Mouse (Mus musculus): Measurements from ENCODE around the gene Olfr149. TPM values are rescaled to one million over a fixed set of nuclear protein-coding genes. Genes with fewer than 3 reads are reported as not detected.

The Olfr149 gene
- not detected in 2 replicates for polyA plus RNA-seq (2021; fragmentation: Nextera tagmentation)
- long read RNA-seq, experiment 1, result 0 reads
- long read RNA-seq, experiment 2, result 0 reads

DNA sequence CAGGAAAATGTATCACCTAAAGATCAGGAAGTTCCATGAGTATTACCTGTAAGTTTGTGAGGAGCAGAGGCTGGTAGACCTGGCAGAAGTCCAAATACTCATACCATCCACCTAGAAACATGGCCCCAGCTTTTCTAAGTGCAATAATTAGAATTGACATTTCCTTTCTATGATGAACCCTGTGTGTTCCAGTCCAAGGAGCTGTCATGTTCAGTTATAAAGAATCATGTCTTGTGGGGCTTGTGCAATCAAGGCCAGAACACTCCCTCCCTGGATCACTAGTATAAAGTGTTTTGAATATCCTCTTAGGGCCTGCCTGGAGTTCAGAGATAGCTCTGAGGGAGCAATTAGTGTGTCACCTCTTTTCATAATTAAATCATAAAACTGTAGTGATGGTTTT, at the start of gene Olfr149:
Gene Olfr149, minus strand, starts transcription at position 101 of the 400 bp plus-strand sequence.

GRCm38 (mm10) chr9:39745949-39746348, 39.0 kb upstream of the Olfr149 start, which contains the start of gene Olfr967:
Gene Olfr967, plus strand, starts transcription at chr9:39746249.

GRCm38 (mm10) chr9:39730678-39731077, 23.8 kb upstream of the Olfr149 start, which contains the start of gene Olfr150:
Gene Olfr150, plus strand, starts transcription at chr9:39730978.

DNA sequence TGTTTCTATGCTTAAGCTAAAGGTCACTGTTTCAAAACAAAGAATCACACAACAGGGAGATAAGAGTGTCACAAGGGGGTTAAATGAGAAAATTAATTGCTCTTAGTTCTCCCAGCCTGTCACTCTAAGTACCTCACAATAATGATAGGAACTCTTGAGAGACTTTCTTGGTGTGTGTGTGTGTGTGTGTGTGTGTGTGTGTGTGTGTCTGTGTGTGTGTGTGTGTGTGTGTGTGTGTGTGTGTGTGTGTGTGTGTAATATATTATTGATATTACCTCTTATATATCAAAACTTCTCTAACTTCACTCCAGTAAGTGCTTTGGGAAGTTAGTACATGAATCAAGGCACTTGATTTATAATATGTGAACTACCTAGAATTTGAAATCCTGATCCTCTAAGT, 4.1 kb upstream of the Olfr149 start, which contains the start of gene Olfr965:
Gene Olfr965, plus strand, starts transcription at position 301 of the 400 bp plus-strand sequence.

GRCm38 (mm10) chr9:39666905-39667304, 40.0 kb downstream of the Olfr149 start, which contains the start of gene Olfr963:
Gene Olfr963, plus strand, starts transcription at chr9:39667205.

Other genes with a start within 250 kb of the Olfr149 start
- not detected in 2 replicates for gene Olfr955, start 235.2 kb downstream of the Olfr149 start, polyA plus RNA-seq (2021; fragmentation: Nextera tagmentation)
- not detected in 2 replicates for gene Olfr44, start 213.1 kb downstream of the Olfr149 start, polyA plus RNA-seq (2021; fragmentation: Nextera tagmentation)
- gene Olfr957, start 191.3 kb downstream of the Olfr149 start, polyA plus RNA-seq (2021; fragmentation: Nextera tagmentation), result not detected in 2 replicates
- not detected in 2 replicates for gene Olfr958, start 153.1 kb downstream of the Olfr149 start, polyA plus RNA-seq (2021; fragmentation: Nextera tagmentation)
- gene Olfr959, start 131.5 kb downstream of the Olfr149 start, polyA plus RNA-seq (2021; fragmentation: Nextera tagmentation), result not detected in 2 replicates
- 1.6 and 3.6 TPM in 2 replicates for gene AW551984, start 102.7 kb downstream of the Olfr149 start, polyA plus RNA-seq (2021; fragmentation: Nextera tagmentation)
- not detected in 2 replicates for gene Olfr148, start 96.5 kb downstream of the Olfr149 start, polyA plus RNA-seq (2021; fragmentation: Nextera tagmentation)
- gene Olfr960, start 85.7 kb downstream of the Olfr149 start, polyA plus RNA-seq (2021; fragmentation: Nextera tagmentation), result not detected in 2 replicates
- not detected in 2 replicates for gene Olfr961, start 62.0 kb downstream of the Olfr149 start, polyA plus RNA-seq (2021; fragmentation: Nextera tagmentation)
- not detected in 2 replicates for gene Olfr963, start 39.9 kb downstream of the Olfr149 start, polyA plus RNA-seq (2021; fragmentation: Nextera tagmentation)
- not detected in 2 replicates for gene Olfr965, start 4.2 kb upstream of the Olfr149 start, polyA plus RNA-seq (2021; fragmentation: Nextera tagmentation)
- not detected in 2 replicates for gene Olfr150, start 23.9 kb upstream of the Olfr149 start, polyA plus RNA-seq (2021; fragmentation: Nextera tagmentation)
- not detected in 2 replicates for gene Olfr967, start 39.1 kb upstream of the Olfr149 start, polyA plus RNA-seq (2021; fragmentation: Nextera tagmentation)
- not detected in 2 replicates for gene Olfr968, start 76.1 kb upstream of the Olfr149 start, polyA plus RNA-seq (2021; fragmentation: Nextera tagmentation)
- gene Olfr969, start 83.8 kb upstream of the Olfr149 start, polyA plus RNA-seq (2021; fragmentation: Nextera tagmentation), result not detected in 2 replicates
- not detected in 2 replicates for gene Olfr970, start 101.7 kb upstream of the Olfr149 start, polyA plus RNA-seq (2021; fragmentation: Nextera tagmentation)
- not detected in 2 replicates for gene Olfr971, start 129.8 kb upstream of the Olfr149 start, polyA plus RNA-seq (2021; fragmentation: Nextera tagmentation)
- gene Olfr972, start 159.3 kb upstream of the Olfr149 start, polyA plus RNA-seq (2021; fragmentation: Nextera tagmentation), result not detected in 2 replicates
- not detected in 2 replicates for gene Olfr229, start 200.2 kb upstream of the Olfr149 start, polyA plus RNA-seq (2021; fragmentation: Nextera tagmentation)
- not detected in 2 replicates for gene Olfr974, start 230.4 kb upstream of the Olfr149 start, polyA plus RNA-seq (2021; fragmentation: Nextera tagmentation)
- not detected in 2 replicates for gene Olfr975, start 244.9 kb upstream of the Olfr149 start, polyA plus RNA-seq (2021; fragmentation: Nextera tagmentation)

Data from left cerebral cortex, adult 6 months (tissue).